Mouse (Mus musculus) myocyte (in vitro differentiated cells): ENCODE measurements around the gene Alox5.

ENCODE experiments used
- CEBPB ChIP-seq: IDR thresholded peaks from 2 replicates; pipeline ENCODE4 v1.6.1; 2011; ENCODE audit warnings: mild to moderate bottlenecking, moderate library complexity; ENCODE audit not compliant: poor library complexity, insufficient read depth, severe bottlenecking
- E2F4 ChIP-seq: IDR thresholded peaks from one replicate; pipeline ENCODE4 v1.6.1; 2011; ENCODE audit warnings: mild to moderate bottlenecking, control low read depth, moderate library complexity; ENCODE audit not compliant: insufficient read depth
- MAX ChIP-seq: IDR thresholded peaks from one replicate; pipeline ENCODE4 v1.6.1; 2011; ENCODE audit warnings: low read depth, mild to moderate bottlenecking, control low read depth
- MYOG ChIP-seq, 3 experiments: IDR thresholded peaks; one replicate each; pipeline ENCODE4 v1.6.1; 2011; ENCODE audit warnings: control low read depth in 2 of 3, low read depth in 2 of 3, mild to moderate bottlenecking in 2 of 3; ENCODE audit not compliant: insufficient read length in 2 of 3, control insufficient read depth in 1 of 3, insufficient read depth in 1 of 3
- POLR2A ChIP-seq: IDR thresholded peaks from one replicate; pipeline ENCODE4 v1.6.1; 2011; ENCODE audit warnings: low read depth, mild to moderate bottlenecking, control low read depth, moderate library complexity; ENCODE audit not compliant: insufficient read length
- POLR2AphosphoS2 ChIP-seq: IDR thresholded peaks from one replicate; pipeline ENCODE4 v1.6.1; 2011; ENCODE audit warnings: low read depth, control low read depth; ENCODE audit not compliant: insufficient read length
- REST ChIP-seq: IDR thresholded peaks from one replicate; pipeline ENCODE4 v1.6.1; 2011; ENCODE audit warnings: mild to moderate bottlenecking, control low read depth, moderate library complexity; ENCODE audit not compliant: insufficient read depth, insufficient read length
- TCF12 ChIP-seq: IDR thresholded peaks from one replicate; pipeline ENCODE4 v1.6.1; 2011; ENCODE audit warnings: mild to moderate bottlenecking, control low read depth; ENCODE audit not compliant: poor library complexity, insufficient read depth, severe bottlenecking
- TCF3 ChIP-seq: IDR thresholded peaks from one replicate; pipeline ENCODE4 v1.6.1; 2011; ENCODE audit warnings: low read depth, control low read depth; ENCODE audit not compliant: insufficient read length
- USF1 ChIP-seq: IDR thresholded peaks from one replicate; pipeline ENCODE4 v1.6.1; 2011; ENCODE audit warnings: low read depth, mild to moderate bottlenecking, control low read depth, moderate library complexity

GRCm38 (mm10) chr6:116374136-116374535, 86.8 kb downstream of the Alox5 start:
- TF ChIP-seq POLR2A (no peak), MAX (no peak), POLR2AphosphoS2 (no peak), USF1 (no peak), E2F4 (no peak), CEBPB (no peak), TCF12 (no peak), TCF3 (no peak), REST (no peak), MYOG (IDR thresholded peaks at IDR 0.05; ENCODE audit: control insufficient read depth in 1 of 3, insufficient read depth in 1 of 3, insufficient read length in 2 of 3, low read depth in 2 of 3) (no peak)
